Mouse (Mus musculus): ENCODE data around the gene Plekhj1. TPM values are rescaled to one million over a fixed set of nuclear protein-coding genes. Genes with fewer than 3 reads are reported as not detected.

The Plekhj1 gene
- total RNA-seq, 2 experiments from 2014 or later, result 18.9 to 81.7 TPM

DNA sequence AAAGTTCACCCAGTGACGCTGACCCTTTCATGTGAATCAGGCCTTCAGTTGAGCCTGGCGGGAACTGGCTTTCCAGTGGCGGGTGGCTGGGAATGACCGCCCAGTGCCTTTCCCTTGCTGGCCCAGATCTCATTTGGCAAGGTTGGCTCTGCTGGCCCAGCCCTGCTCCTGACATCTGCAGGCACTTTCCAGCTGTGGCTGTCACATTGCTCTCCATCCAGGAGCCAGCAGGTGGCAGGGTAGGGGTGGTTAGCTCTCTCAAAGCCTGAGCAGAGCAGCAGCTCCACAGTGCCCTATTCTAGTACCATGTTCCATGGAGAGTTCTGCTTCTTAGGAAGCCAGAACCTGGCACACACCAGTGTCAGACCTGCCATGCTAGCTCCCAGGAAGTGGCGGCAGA, 40.7 kb downstream of the Plekhj1 start:
- peak; percentile 70 for ATAC-seq (replicated peaks; ENCODE audit: low FRiP score, poor library complexity, severe bottlenecking)

DNA sequence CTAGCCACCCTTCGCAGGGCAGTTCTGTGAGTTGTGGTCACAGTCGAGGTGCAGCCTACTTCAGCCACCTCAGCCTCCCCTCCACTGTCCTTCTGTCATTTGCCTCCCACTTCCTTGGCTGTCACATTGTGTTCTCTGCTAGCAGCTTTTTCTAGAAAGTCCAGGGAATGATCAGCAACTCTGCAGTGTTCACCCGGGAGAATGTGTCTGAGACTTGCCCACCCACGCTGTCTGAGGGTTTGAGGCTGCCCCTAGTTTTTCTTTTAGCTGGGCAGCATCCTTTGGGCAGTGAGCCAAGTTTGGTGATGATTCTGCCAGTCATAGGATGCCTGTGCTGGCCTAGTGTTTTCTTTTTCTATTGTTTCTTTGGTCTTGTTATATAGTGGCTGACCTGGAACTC, 41.5 kb downstream of the Plekhj1 start:
- no peak for ATAC-seq (replicated peaks; ENCODE audit: low FRiP score, poor library complexity, severe bottlenecking)

DNA sequence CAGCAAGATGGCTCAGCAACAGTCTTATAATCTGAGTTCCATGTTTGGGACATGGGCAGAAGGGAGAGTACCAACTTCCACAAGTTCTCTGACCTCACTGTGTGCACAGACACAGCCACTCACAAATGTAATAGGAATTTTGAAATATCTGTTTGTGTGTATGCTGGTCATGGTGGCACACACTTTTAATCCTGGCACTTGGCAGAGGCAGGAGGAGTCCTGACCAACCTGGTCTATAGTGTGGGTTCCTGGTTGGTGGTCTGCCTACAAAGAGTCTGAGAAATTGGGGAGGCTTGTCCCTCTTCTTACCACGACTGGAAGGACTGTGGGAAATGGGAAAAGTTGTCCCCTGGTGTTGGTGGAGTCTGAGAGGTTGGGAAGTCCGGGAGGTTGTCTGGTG, 41.9 kb downstream of the Plekhj1 start:
- ATAC-seq (replicated peaks; ENCODE audit: low FRiP score, poor library complexity, severe bottlenecking), result no peak

GRCm38 (mm10) chr10:80756099-80756498, 42.3 kb downstream of the Plekhj1 start:
- no peak for ATAC-seq (replicated peaks; ENCODE audit: low FRiP score, poor library complexity, severe bottlenecking)

- ATAC-seq (replicated peaks; ENCODE audit: low FRiP score, poor library complexity, severe bottlenecking), result peak; percentile 37
Measured at GRCm38 (mm10) chr10:80755291-80756015, 43.0 kb downstream of the Plekhj1 start.

DNA sequence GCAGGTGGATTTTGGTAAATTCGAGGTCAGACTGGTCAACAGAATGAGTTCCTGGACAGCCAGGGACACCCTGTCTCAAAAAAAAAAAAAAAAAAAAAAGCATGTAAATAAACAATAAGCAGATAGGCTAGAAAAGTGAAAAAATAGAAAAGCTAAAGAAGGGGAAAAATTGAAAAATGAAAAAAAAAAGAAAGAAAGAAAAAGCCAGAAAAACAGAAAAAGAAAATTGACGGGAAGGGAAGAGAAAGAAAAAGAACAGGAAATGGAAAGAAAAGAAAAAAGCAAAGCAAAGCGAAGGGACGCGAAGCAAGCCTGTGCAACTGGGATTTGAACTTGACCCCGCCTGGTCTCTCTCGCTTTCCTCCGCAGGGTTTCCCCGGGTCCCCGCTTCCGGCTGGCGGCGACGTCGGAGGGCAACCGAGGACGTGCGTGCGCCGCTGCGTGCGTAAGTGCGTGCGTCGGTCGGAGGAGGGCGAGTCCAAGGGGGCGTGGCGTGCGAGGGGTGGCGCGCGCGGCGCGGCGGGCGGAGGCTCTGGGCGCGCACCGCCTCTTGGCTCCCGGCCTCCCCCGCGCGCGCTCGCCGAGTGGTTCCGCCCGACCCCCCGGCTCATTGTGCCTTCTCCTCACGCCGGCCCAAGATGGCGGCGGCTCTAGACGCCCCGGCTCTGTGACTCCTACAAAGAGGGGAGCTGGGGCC, 43.7 kb downstream of the Plekhj1 start, which contains the start of gene Dot1l:
Gene Dot1l (plus strand): TSS at position 613 of the 697 bp plus-strand sequence.
- peak; percentile 86 for ATAC-seq (replicated peaks; ENCODE audit: low FRiP score, poor library complexity, severe bottlenecking)

GRCm38 (mm10) chr10:80752079-80752625, 46.3 kb downstream of the Plekhj1 start:
- peak; percentile 16; the same call in 1 of the 2 replicates for ATAC-seq (replicated peaks; ENCODE audit: low FRiP score, poor library complexity, severe bottlenecking)

DNA sequence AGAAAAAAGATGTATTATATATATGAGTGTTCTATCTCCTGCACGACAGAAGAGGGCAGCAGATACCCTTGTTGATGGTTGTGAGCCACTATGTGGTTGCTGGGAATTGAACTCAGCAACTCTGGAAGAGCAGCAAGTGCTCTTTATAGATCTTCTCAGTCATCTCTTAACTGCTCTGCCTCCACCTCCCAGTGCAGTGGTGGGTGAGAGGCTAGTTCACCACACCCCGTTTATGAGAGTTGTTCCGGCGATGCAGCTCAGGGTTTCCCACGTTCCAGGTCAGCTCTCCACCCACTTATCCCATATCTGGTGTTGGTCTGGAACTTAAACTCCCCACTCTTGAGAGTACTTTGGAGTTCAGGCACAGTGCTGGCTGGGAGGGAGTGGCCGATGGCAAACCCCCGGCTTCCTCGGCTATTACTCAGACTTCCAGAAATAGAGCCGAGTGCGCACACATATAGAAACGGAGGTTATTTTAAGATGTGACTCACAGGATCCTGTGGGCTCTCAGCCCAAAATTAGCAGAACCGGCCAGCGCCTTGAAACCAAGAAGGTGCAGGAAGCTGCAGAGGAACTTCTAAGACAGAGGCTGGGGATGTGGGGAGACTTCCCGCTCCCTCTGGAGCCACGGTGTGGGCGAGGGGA, 47.1 kb downstream of the Plekhj1 start:
- ATAC-seq (replicated peaks; ENCODE audit: low FRiP score, poor library complexity, severe bottlenecking), result no peak

DNA sequence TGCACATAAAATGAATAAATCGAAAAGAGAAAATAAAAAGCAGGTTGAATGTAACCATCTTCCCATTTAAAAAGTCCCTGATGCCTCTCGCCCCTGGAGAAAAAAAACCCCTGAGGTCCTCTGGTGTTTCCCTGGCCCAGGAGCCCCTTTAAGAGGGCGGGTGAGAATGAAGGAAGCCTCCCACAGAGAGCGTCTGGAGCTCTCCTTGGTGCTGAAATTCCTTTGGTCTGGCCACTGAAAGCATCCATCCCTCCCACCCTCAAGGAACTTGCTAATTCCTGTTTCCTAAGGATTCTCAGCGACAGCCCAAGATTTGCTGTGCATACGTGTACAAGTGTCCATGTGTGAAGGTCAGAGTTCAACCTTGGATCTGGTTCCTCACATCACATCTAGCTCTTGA, 49.8 kb downstream of the Plekhj1 start:
- no peak for ATAC-seq (replicated peaks; ENCODE audit: low FRiP score, poor library complexity, severe bottlenecking)

DNA sequence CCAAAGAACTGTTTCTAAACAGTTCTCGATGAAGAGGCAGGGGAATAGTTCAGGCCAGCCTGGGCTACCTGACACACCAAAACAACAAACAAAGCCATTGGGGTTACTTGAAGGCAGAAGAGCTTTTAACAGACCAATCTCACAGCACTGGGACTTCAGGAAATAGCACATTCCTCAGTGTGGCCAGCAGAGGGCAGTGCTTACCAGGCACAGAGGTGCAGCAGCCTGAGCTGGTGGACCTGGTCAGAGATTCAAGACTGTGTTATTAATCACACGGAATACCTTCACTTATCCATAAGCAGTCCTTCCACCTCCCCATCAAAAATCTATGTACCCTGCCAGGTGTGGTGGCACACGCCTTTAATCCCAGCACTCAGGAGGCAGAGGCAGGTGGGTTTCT, 51.0 kb downstream of the Plekhj1 start:
- peak; percentile 69 for ATAC-seq (replicated peaks; ENCODE audit: low FRiP score, poor library complexity, severe bottlenecking)

Other genes with a start within 250 kb of the Plekhj1 start
- gene Rexo1, start 237.1 kb downstream of the Plekhj1 start, total RNA-seq (2015; ENCODE audit: low replicate concordance), result 33.5 and 35.7 TPM in 2 replicates
- 16.3 and 25.7 TPM in 2 replicates for gene Rexo1, start 237.1 kb downstream of the Plekhj1 start, total RNA-seq (2017; ENCODE audit: low replicate concordance)
- 8.4 and 9.4 TPM in 2 replicates for gene Klf16, start 221.3 kb downstream of the Plekhj1 start, total RNA-seq (2015; ENCODE audit: low replicate concordance)
- gene Klf16, start 221.3 kb downstream of the Plekhj1 start, total RNA-seq (2017; ENCODE audit: low replicate concordance), result 9.9 and 14.1 TPM in 2 replicates
- 44.7 and 49.0 TPM in 2 replicates for gene Abhd17a, start 208.3 kb downstream of the Plekhj1 start, total RNA-seq (2015; ENCODE audit: low replicate concordance)
- gene Abhd17a, start 208.3 kb downstream of the Plekhj1 start, total RNA-seq (2017; ENCODE audit: low replicate concordance), result 5.5 and 30.7 TPM in 2 replicates
- gene Scamp4, start 195.8 kb downstream of the Plekhj1 start, total RNA-seq (2015; ENCODE audit: low replicate concordance), result 8.8 and 10.5 TPM in 2 replicates
- 2.3 and 6.9 TPM in 2 replicates for gene Scamp4, start 195.8 kb downstream of the Plekhj1 start, total RNA-seq (2017; ENCODE audit: low replicate concordance)
- gene Adat3, start 195.7 kb downstream of the Plekhj1 start, total RNA-seq (2015; ENCODE audit: low replicate concordance), result not detected in 2 replicates
- gene Adat3, start 195.7 kb downstream of the Plekhj1 start, total RNA-seq (2017; ENCODE audit: low replicate concordance), result 1.4 TPM in 1 of 2 replicates, not detected in the other
- 0.72 and 1.7 TPM in 2 replicates for gene Gm49322, start 192.6 kb downstream of the Plekhj1 start, total RNA-seq (2015; ENCODE audit: low replicate concordance)
- 0.64 and 5.4 TPM in 2 replicates for gene Gm49322, start 192.6 kb downstream of the Plekhj1 start, total RNA-seq (2017; ENCODE audit: low replicate concordance)
- 31.4 and 58.0 TPM in 2 replicates for gene Csnk1g2, start 175.8 kb downstream of the Plekhj1 start, total RNA-seq (2015; ENCODE audit: low replicate concordance)
- gene Csnk1g2, start 175.8 kb downstream of the Plekhj1 start, total RNA-seq (2017; ENCODE audit: low replicate concordance), result 50.1 and 62.4 TPM in 2 replicates
- gene Btbd2, start 141.6 kb downstream of the Plekhj1 start, total RNA-seq (2015; ENCODE audit: low replicate concordance), result 2.9 and 3.8 TPM in 2 replicates
- 9.2 and 25.3 TPM in 2 replicates for gene Btbd2, start 141.6 kb downstream of the Plekhj1 start, total RNA-seq (2017; ENCODE audit: low replicate concordance)
- gene Mknk2, start 120.5 kb downstream of the Plekhj1 start, total RNA-seq (2015; ENCODE audit: low replicate concordance), result 78.2 and 83.0 TPM in 2 replicates
- 49.4 and 67.6 TPM in 2 replicates for gene Mknk2, start 120.5 kb downstream of the Plekhj1 start, total RNA-seq (2017; ENCODE audit: low replicate concordance)
- 19.5 and 32.3 TPM in 2 replicates for gene Mob3a, start 96.6 kb downstream of the Plekhj1 start, total RNA-seq (2015; ENCODE audit: low replicate concordance)
- 9.0 and 25.7 TPM in 2 replicates for gene Mob3a, start 96.6 kb downstream of the Plekhj1 start, total RNA-seq (2017; ENCODE audit: low replicate concordance)
- 21.4 and 36.4 TPM in 2 replicates for gene Izumo4, start 96.4 kb downstream of the Plekhj1 start, total RNA-seq (2015; ENCODE audit: low replicate concordance)
- 3.3 and 3.8 TPM in 2 replicates for gene Izumo4, start 96.4 kb downstream of the Plekhj1 start, total RNA-seq (2017; ENCODE audit: low replicate concordance)
- gene Ap3d1, start 56.4 kb downstream of the Plekhj1 start, total RNA-seq (2015; ENCODE audit: low replicate concordance), result 42.8 and 69.6 TPM in 2 replicates
- gene Ap3d1, start 56.4 kb downstream of the Plekhj1 start, total RNA-seq (2017; ENCODE audit: low replicate concordance), result 66.0 and 111 TPM in 2 replicates
- gene Dot1l, start 43.4 kb downstream of the Plekhj1 start, total RNA-seq (2015; ENCODE audit: low replicate concordance), result 69.6 and 105 TPM in 2 replicates
- gene Dot1l, start 43.4 kb downstream of the Plekhj1 start, total RNA-seq (2017; ENCODE audit: low replicate concordance), result 51.7 and 61.7 TPM in 2 replicates
- 34.2 and 48.6 TPM in 2 replicates for gene Sf3a2, start 428 bp downstream of the Plekhj1 start, total RNA-seq (2015; ENCODE audit: low replicate concordance)
- gene Sf3a2, start 428 bp downstream of the Plekhj1 start, total RNA-seq (2017; ENCODE audit: low replicate concordance), result 16.8 and 18.1 TPM in 2 replicates
- not detected in 2 replicates for gene Amh, start 6.6 kb upstream of the Plekhj1 start, total RNA-seq (2015; ENCODE audit: low replicate concordance)
- gene Amh, start 6.6 kb upstream of the Plekhj1 start, total RNA-seq (2017; ENCODE audit: low replicate concordance), result not detected in 2 replicates
- gene Jsrp1, start 14.9 kb upstream of the Plekhj1 start, total RNA-seq (2015; ENCODE audit: low replicate concordance), result not detected in 2 replicates
- gene Jsrp1, start 14.9 kb upstream of the Plekhj1 start, total RNA-seq (2017; ENCODE audit: low replicate concordance), result not detected in 2 replicates
- gene Oaz1, start 28.0 kb upstream of the Plekhj1 start, total RNA-seq (2015; ENCODE audit: low replicate concordance), result 1,470 and 1,566 TPM in 2 replicates
- 158 and 259 TPM in 2 replicates for gene Oaz1, start 28.0 kb upstream of the Plekhj1 start, total RNA-seq (2017; ENCODE audit: low replicate concordance)
- gene Lingo3, start 45.4 kb upstream of the Plekhj1 start, total RNA-seq (2015; ENCODE audit: low replicate concordance), result not detected in 2 replicates
- not detected in 2 replicates for gene Lingo3, start 45.4 kb upstream of the Plekhj1 start, total RNA-seq (2017; ENCODE audit: low replicate concordance)
- gene Lsm7, start 56.6 kb upstream of the Plekhj1 start, total RNA-seq (2015; ENCODE audit: low replicate concordance), result 24.7 and 54.4 TPM in 2 replicates
- gene Lsm7, start 56.6 kb upstream of the Plekhj1 start, total RNA-seq (2017; ENCODE audit: low replicate concordance), result 75.3 and 78.9 TPM in 2 replicates
- 262 and 270 TPM in 2 replicates for gene Sppl2b, start 56.6 kb upstream of the Plekhj1 start, total RNA-seq (2015; ENCODE audit: low replicate concordance)
- 283 and 322 TPM in 2 replicates for gene Sppl2b, start 56.6 kb upstream of the Plekhj1 start, total RNA-seq (2017; ENCODE audit: low replicate concordance)
- gene Tmprss9, start 73.2 kb upstream of the Plekhj1 start, total RNA-seq (2015; ENCODE audit: low replicate concordance), result 0.72 TPM in 1 of 2 replicates, not detected in the other
- 0.30 TPM in 1 of 2 replicates, not detected in the other for gene Tmprss9, start 73.2 kb upstream of the Plekhj1 start, total RNA-seq (2017; ENCODE audit: low replicate concordance)
- gene Timm13, start 102.3 kb upstream of the Plekhj1 start, total RNA-seq (2015; ENCODE audit: low replicate concordance), result 17.6 and 32.1 TPM in 2 replicates
- 3.7 and 7.6 TPM in 2 replicates for gene Timm13, start 102.3 kb upstream of the Plekhj1 start, total RNA-seq (2017; ENCODE audit: low replicate concordance)
- gene Lmnb2, start 119.6 kb upstream of the Plekhj1 start, total RNA-seq (2015; ENCODE audit: low replicate concordance), result 0.36 and 1.3 TPM in 2 replicates
- gene Lmnb2, start 119.6 kb upstream of the Plekhj1 start, total RNA-seq (2017; ENCODE audit: low replicate concordance), result 7.3 and 9.0 TPM in 2 replicates
- gene Gadd45b, start 131.4 kb upstream of the Plekhj1 start, total RNA-seq (2015; ENCODE audit: low replicate concordance), result 1.3 and 1.8 TPM in 2 replicates
- gene Gadd45b, start 131.4 kb upstream of the Plekhj1 start, total RNA-seq (2017; ENCODE audit: low replicate concordance), result 3.6 and 9.2 TPM in 2 replicates
- gene Gng7, start 216.3 kb upstream of the Plekhj1 start, total RNA-seq (2015; ENCODE audit: low replicate concordance), result not detected in 2 replicates
- 0.38 and 0.90 TPM in 2 replicates for gene Gng7, start 216.3 kb upstream of the Plekhj1 start, total RNA-seq (2017; ENCODE audit: low replicate concordance)
- gene Diras1, start 227.0 kb upstream of the Plekhj1 start, total RNA-seq (2015; ENCODE audit: low replicate concordance), result not detected in 2 replicates
- gene Diras1, start 227.0 kb upstream of the Plekhj1 start, total RNA-seq (2017; ENCODE audit: low replicate concordance), result not detected in 2 replicates
- gene Slc39a3, start 238.8 kb upstream of the Plekhj1 start, total RNA-seq (2015; ENCODE audit: low replicate concordance), result 4.3 and 7.1 TPM in 2 replicates
- gene Slc39a3, start 238.8 kb upstream of the Plekhj1 start, total RNA-seq (2017; ENCODE audit: low replicate concordance), result 1.2 and 4.2 TPM in 2 replicates